Mouse (Mus musculus): ENCODE measurements at regions not wholly inside any gene's neighbourhood (a gene's known extent, or its start where the extent isn't known, plus 50 kb on each side); places are given as distances from the start of the nearest gene placed in this dataset.
"Not testable (repeated sequence)": the region's sequence is repeated elsewhere in the genome, so short reads cannot be mapped to it uniquely, and the experiment has no call there.

GRCm38 (mm10) chr12:109749256-109749655 lies 149.1 kb upstream of the Rtl1 start:
- peak in 1 of 2 experiments; percentile 1 for DNase-seq (ENCODE audit: low spot score in 2 of 2)

DNA sequence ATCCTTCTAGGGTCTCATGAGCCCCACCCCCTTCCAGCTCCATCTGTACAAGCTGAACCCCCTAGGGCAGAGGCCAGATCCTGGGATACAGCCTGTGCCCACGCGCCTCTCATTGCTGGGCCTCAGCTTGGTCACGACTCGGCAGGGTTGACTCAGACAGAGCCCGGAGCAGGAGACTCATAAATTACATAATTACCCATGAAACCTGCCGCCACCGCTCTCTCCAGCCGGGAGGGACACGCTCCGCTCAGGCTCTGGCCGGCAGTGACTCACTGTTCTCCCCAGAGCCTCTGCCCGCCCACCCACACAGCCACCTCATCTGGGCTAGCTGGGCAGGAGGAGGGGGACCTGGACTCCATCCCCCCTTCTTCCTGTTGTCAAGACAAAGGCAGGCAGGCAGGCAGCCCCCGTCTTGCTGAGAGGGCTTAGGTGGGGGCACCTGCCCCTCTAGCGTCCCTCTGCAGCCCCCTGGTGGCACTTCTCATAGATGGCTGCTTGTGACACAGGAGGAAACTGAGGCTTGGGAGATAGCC lies 149.6 kb upstream of the Rtl1 start:
- peak; percentile 64 to 74 for DNase-seq (ENCODE audit: low spot score in 2 of 2)

DNA sequence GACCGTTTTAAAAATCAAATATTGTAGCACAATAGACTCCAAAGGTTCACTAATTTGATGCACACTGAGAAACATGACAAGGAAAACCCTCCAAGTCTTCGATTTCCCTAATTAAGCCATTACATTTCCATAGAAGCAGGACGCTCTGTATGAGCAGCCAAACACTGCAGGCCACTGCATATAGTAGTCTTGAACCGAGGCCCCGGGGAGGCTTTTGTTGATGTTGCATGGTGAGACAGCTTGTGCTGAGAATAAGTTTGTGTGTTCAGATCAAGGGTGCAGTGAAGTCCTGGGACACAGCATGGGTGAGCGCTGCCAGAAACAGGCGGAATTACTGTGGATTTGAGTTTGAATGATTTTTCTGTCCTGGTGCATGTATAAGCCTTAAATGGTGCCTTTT lies 154.9 kb upstream of the Rtl1 start:
- DNase-seq (ENCODE audit: low spot score in 2 of 2): no peak

- no peak for DNase-seq (ENCODE audit: low spot score in 2 of 2)
These were observed 164.2 kb upstream of the Rtl1 start for GRCm38 (mm10) chr12:109764293-109764692.

GRCm38 (mm10) chr12:109766602-109767001 lies 166.5 kb upstream of the Rtl1 start:
- DNase-seq (ENCODE audit: low spot score in 2 of 2): not testable (repeated sequence)

DNA sequence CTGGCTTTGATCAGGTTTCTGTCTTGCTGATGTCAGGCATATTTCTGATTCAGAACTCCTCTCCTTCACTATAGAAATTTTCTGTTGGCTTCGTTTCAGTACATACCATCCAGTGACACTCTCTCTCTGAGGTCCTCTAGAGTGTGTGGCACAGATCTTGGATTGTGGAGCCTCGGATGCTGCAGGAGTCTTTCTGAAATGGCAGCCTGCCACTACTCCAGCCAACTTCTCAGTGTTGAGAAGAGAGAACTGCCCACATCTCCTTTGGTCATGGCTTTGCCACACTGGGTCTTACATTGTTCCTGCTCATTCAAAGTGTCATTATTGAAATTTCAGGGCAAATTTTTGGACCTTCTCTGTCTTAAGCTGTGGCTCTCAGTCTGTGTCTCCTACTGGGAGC lies 172.4 kb upstream of the Rtl1 start:
- no peak for DNase-seq (ENCODE audit: low spot score in 2 of 2)

GRCm38 (mm10) chr12:109773909-109774313 lies 173.8 kb upstream of the Rtl1 start:
- no peak for DNase-seq (ENCODE audit: low spot score in 2 of 2)

- DNase-seq (ENCODE audit: low spot score in 2 of 2): no peak
These were observed 198.7 kb upstream of the Rtl1 start for GRCm38 (mm10) chr12:109798846-109799245.

DNA sequence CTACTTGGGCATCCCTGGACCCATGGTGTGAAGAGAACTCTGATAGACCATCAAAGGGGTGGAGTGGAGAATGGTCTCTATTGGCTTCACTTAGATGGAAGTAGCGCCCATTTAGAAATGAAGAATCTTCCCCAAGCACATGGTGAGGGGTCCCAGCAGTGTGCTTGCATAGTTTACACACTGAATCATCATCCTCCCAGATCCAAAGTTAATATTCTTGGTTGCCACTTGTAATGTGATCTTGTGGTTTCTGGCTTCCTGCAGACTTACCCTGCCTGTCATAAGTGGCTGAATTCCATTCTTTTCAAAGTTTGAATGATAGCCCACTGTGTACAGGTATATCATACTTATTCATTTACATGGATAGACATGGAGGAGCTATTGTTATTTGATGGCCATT lies 199.3 kb upstream of the Rtl1 start:
- DNase-seq (ENCODE audit: low spot score in 2 of 2): no peak

DNA sequence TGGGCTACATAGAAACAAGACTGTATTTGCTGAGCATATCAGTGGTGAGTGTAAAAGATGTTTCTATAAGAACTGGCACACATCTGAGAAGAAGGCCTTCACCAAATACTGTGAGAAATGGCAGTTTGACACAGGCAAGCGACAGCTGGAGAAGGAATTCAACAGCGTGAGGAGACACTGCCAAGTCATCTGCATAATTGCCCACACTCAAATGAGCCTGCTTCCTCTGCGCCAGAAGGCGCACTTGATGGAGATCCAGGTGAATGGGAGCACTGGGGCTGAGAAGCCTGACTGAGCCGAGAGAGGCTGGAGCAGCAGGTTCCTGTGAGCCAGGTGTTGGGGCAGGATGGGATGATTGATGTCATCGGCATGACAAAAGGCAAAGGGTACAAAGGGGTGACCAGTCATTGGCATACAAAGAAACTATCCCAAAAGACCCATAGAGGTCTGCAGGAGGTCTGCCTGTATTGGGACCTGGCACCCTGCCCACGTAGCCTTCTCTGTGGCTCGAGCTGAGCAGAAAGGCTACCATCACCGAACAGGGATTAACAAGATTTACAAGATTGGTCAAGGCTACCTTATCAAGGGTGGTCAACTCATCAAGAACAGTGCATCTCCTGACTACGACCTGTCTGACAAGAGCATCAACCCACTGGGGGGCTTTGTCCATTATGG lies 227.2 kb upstream of the Rtl1 start:
- peak; percentile 24 to 28 for DNase-seq (ENCODE audit: low spot score in 2 of 2)

DNA sequence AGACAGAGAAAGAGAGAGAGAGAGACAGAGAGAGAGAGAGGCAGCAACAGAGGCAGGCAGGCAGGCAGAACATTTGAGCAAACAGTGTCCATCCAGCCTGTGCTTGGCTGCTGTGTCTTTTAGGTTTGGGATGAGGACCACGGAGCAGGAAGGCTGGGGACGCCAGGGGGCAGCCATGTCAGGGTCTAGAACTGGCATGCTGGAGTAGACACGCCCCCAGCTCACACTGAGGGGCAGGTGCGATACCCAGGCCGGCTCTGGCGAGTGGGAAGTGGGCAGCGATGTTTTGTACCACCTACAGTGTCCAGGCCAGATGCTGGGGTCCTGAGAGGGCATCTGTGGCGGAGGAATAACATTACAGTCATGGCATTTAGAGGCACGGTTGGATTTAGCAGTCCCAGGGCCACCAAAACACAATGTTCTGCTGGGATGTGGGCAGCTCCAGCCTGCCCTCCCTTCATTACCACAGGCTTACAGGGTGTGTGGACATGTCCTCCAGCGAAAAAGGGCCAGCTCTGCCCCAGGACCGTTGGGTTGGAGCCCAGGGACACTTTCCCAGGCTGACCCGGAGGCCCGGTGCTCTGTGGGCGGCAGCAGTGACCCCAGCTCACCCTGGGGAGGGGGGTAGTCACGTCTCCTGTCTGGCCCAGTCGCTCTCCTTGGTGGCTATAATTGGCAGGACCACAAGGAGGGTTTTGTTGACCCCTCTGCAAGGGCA lies 230.3 kb upstream of the Rtl1 start:
- no peak for DNase-seq (ENCODE audit: low spot score in 2 of 2)

- DNase-seq (ENCODE audit: low spot score in 2 of 2): no peak
These were observed 232.8 kb upstream of the Rtl1 start for GRCm38 (mm10) chr12:109832964-109833363.

DNA sequence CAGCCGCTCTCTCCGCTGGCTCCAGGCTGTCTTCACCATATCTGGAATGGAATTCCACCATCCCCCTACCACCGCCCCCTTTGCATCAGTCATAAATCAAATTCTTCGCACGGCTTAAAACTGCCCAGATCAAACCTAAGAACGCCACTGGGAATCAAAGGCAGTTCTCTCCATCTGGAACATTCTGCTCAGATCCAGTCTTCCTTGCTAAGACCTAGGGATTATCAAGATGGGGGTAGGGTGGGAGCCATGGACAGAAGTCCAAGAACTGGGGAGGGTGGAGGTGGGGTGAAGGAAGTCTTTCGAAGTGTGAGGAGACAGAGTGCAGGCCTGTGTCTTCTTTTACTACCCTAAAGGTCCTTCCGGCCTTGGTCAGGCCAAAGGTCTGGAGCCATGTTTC lies 236.4 kb upstream of the Rtl1 start:
- no peak for DNase-seq (ENCODE audit: low spot score in 2 of 2)

DNA sequence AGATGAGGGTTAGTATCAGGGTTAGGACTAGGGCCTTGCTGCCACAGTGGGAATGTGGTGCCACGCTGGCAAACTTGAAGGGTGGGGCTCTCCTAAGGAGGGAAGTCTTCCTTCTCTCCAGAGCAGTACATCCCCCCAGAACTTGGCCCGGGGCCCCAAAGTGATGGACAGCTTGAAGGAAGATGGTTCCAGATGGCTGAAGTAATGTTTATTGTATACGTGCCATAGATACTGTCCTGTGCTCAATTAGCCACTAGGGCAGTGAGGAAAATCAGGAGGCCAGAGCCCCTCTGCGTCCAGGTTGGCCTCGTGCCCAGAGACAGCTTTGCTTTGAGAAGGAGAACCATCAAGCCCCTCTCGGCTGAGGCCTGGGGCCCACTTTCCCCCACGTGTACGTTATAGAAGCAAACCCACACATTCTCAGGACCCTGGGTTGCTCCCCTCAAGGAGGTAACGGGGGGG lies 239.0 kb upstream of the Rtl1 start:
- DNase-seq (ENCODE audit: low spot score in 2 of 2): no peak

GRCm38 (mm10) chr12:109839946-109840524 lies 239.9 kb upstream of the Rtl1 start:
- DNase-seq (ENCODE audit: low spot score in 2 of 2): no peak

DNA sequence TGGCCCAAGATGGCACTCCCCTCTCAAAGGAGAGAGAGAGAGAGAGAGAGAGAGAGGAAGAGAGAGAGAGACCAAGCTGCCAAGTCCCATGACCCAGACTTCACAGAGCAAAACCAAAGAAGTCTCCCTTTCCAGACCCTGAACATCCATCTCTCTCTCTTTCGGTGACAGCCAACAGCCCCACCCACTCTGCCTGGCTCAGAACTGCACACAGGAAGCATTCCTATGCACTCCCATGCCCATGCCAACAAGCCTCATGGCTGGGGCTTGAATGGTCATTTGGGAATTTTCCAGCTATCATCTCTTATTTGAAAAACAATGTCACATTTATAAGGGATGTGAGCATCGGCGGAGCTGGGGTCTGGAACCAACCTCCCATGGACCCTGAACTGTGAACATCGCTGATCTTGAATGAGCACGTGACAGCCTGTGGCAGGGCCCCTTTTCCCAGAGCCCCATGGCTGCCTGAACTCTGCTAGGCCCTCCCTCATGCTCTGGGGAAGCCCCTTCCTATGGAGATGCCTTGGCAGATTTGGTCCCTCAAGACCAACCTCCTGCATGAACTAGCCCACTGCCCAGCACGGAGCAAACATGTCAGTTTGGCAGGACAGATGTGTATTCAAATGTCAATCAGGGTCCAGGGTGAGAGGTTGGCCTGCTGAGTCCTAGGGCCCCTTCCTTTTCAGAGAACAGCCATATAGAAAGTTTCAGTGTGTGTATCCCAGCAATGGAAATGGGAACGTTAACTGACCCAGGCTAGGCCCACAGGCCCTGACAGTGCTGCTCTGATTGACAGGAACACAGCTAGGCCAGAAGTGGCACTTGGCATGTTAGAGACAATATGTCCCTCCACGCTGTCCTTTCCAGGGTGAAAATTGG lies 244.8 kb upstream of the Rtl1 start:
- DNase-seq (ENCODE audit: low spot score in 2 of 2): no peak

GRCm38 (mm10) chr12:109845602-109845906 lies 245.4 kb upstream of the Rtl1 start:
- no peak for DNase-seq (ENCODE audit: low spot score in 2 of 2)

GRCm38 (mm10) chr12:109856336-109856735 lies 256.2 kb upstream of the Rtl1 start:
- DNase-seq (ENCODE audit: low spot score in 2 of 2): no peak

DNA sequence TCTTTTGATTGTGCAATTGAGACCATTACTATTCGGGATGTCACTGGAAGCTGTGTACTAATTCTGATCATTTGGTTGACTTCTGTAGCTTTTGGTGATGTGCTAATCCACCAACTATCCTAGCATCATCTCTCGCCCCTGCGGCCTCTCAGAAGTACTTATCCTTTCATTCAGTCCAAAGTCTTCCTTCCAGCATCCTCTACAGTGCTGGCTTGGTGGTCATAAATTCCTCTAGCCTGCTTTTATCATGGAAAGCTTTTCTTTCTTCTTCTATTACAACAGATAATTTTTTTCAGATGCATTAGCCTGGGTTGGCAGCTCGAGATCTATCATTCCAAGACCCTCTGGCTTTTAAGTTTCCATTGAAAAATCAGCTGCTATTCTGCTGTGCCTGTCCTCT lies 257.6 kb upstream of the Rtl1 start:
- no peak for DNase-seq (ENCODE audit: low spot score in 2 of 2)

GRCm38 (mm10) chr12:109864826-109865225 lies 264.7 kb upstream of the Rtl1 start:
- DNase-seq (ENCODE audit: low spot score in 2 of 2): no peak

GRCm38 (mm10) chr12:109871021-109871420 lies 270.9 kb upstream of the Rtl1 start:
- no peak for DNase-seq (ENCODE audit: low spot score in 2 of 2)

DNA sequence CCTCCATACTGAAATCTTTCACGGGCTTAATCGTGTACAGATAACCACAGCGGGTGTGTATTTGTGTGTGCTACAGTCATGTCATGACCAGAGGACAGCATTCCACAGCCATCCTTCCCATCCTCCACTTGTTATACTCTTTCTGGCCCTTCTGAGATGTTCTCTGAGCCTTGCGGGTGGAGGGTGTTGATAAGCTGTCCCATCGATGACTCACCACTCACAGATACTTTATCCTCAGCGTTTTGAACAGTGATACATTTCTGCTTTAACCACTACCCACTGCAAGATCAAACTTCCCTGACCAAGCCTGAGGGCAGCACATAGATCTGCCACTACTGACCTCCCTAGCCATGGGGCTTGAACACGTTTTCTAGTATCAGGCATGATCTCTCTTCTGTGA lies 274.3 kb upstream of the Rtl1 start:
- no peak for DNase-seq (ENCODE audit: low spot score in 2 of 2)

Data from layer of hippocampus, adult 8-10 months (tissue).